Mouse (Mus musculus) midbrain, embryonic 14.5 days (tissue): ENCODE measurements around the gene Trank1. TPM values are rescaled to one million over a fixed set of nuclear protein-coding genes. Genes with fewer than 3 reads are reported as not detected.
A peak's percentile ranks its signal among the peaks of the same experiment; 100 is the strongest.

Source experiments
- ATAC-seq: fragments of 200-750 bp; cut with Nextera tagmentation; 2 replicates; pipeline ENCODE4 v1.8.0; 2017; ENCODE audit warnings: moderate number of reproducible peaks, moderate library complexity; ENCODE audit not compliant: low FRiP score, low TSS enrichment
- DNase-seq: peaks from one replicate; pipeline ENCODE4 v3.0.0-alpha.2; 2015
- H3K27ac ChIP-seq: fragments of 300-500 bp; sonication (generic); replicated peaks from 2 replicates; pipeline ENCODE4 v1.5.1; 2014; ENCODE audit warnings: mild to moderate bottlenecking, low read depth, low read length, moderate library complexity
- H3K27me3 ChIP-seq: fragments of 300-500 bp; sonication (generic); 2 replicates; pipeline ENCODE4 v1.6.1; 2014; ENCODE audit warnings: low read length, control low read depth, mixed read lengths; ENCODE audit not compliant: control insufficient read depth, insufficient read depth
- H3K36me3 ChIP-seq: fragments of 300-500 bp; sonication (generic); 2 replicates; pipeline ENCODE4 v1.6.1; 2014; ENCODE audit warnings: low read length, control low read depth; ENCODE audit not compliant: control insufficient read depth, insufficient read depth
- H3K4me1 ChIP-seq: fragments of 300-500 bp; sonication (generic); 2 replicates; pipeline ENCODE4 v1.6.1; 2014; ENCODE audit warnings: mild to moderate bottlenecking, antibody characterized with exemption, low read length, control low read depth; ENCODE audit not compliant: control insufficient read depth, insufficient read depth
- H3K4me2 ChIP-seq: fragments of 300-500 bp; sonication (generic); 2 replicates; pipeline ENCODE4 v1.6.1; 2014; ENCODE audit warnings: mild to moderate bottlenecking, low read length, moderate library complexity
- H3K4me3 ChIP-seq: fragments of 300-500 bp; sonication (generic); replicated peaks from 2 replicates; pipeline ENCODE4 v1.5.1; 2014; ENCODE audit warnings: low read depth, low read length
- H3K9ac ChIP-seq: fragments of 300-500 bp; sonication (generic); replicated peaks from 2 replicates; pipeline ENCODE4 v1.6.1; 2014; ENCODE audit warnings: mild to moderate bottlenecking, low read length, moderate library complexity
- H3K9me3 ChIP-seq: fragments of 300-500 bp; sonication (generic); 2 replicates; pipeline ENCODE4 v1.6.1; 2016; ENCODE audit warnings: low read length, control low read depth, mixed read lengths; ENCODE audit not compliant: control insufficient read depth
- WGBS: fragments of 180-500 bp; shearing (Covaris S2); extraction: QIAGEN DNeasy Blood & Tissue Kit; methylation state at CpG from one replicate; pipeline ENCODE4 v1.1.7; 2014; 5-methylcytosine and 5-hydroxymethylcytosine counted together
- polyA plus RNA-seq: library from polyadenylated mRNA; unstranded; fragments of >200 nt; fragmentation: Nextera tagmentation; extraction: Ambion mirVana; gene quantifications from 2 replicates; pipeline ENCODE4 v1.2.1, GENCODE M21; 2014

Trank1 gene
- polyA plus RNA-seq, 1 experiment from 2014 or later, result 14.2 TPM

GRCm38 (mm10) chr9:111294911-111295310 is 16.6 kb upstream of the Trank1 start:
- Histone ChIP-seq H3K4me3 (no peak overlapping the region), H3K36me3 (no peaks in the 10 kb centered on the region), H3K9ac (no peak overlapping the region), H3K9me3 (no peaks in the 10 kb centered on the region), H3K27me3 (no peaks in the 10 kb centered on the region), H3K4me2 (no peak overlapping the region), H3K4me1 (no peaks in the 10 kb centered on the region), H3K27ac (no peak overlapping the region)
- no peak for DNase-seq
- no peak for ATAC-seq
- WGBS, result 92% methylated on average over 6 of the region's 6 CpGs

GRCm38 (mm10) chr9:111295323-111295722 is 16.2 kb upstream of the Trank1 start:
- DNase-seq, result no peak
- H3K4me3 ChIP-seq, result no peak overlapping the region
- no peaks in the 10 kb centered on the region for H3K27me3 ChIP-seq
- H3K27ac ChIP-seq, result no peak overlapping the region
- no peaks in the 10 kb centered on the region for H3K4me1 ChIP-seq
- H3K9ac ChIP-seq, result no peak overlapping the region
- no peak for ATAC-seq
- no peaks in the 10 kb centered on the region for H3K9me3 ChIP-seq
- 63% methylated on average over 2 of the region's 2 CpGs for whole genome bisulfite sequencing
- H3K36me3 ChIP-seq, result no peaks in the 10 kb centered on the region
- H3K4me2 ChIP-seq, result no peak overlapping the region

DNA sequence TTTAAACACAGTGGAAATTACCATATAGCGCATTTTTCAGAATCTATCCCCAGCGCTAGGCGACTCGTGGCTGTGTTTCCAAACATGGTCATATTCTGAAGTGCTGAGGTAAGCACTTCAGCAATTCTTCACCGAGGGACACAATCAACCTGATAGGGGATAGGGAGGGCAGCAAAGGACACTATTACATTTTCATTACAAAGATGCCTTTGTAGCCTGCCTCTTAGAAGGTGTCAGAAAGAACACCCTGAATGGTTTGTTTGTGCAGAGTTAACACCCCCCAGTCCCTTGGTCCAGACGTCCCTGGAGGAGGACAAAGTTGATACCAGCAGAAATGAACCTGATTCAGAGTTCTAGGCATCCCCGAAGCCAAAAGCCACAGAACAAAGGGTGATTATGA is 15.1 kb upstream of the Trank1 start:
- no peak for ATAC-seq
- H3K27ac ChIP-seq, result no peak overlapping the region

GRCm38 (mm10) chr9:111298606-111299005 is 12.9 kb upstream of the Trank1 start:
- H3K9me3 ChIP-seq, result no peaks in the 10 kb centered on the region
- H3K4me3 ChIP-seq, result no peak overlapping the region
- H3K9ac ChIP-seq, result no peak overlapping the region
- H3K4me1 ChIP-seq, result no peaks in the 10 kb centered on the region
- no peak for ATAC-seq
- H3K4me2 ChIP-seq, result no peak overlapping the region
- H3K27ac ChIP-seq, result no peak overlapping the region
- H3K36me3 ChIP-seq, result no peaks in the 10 kb centered on the region
- DNase-seq, result no peak
- no peaks in the 10 kb centered on the region for H3K27me3 ChIP-seq
- 88% methylated on average over 2 of the region's 2 CpGs for WGBS

More for the DNA sequence above, 15.1 kb upstream of the Trank1 start:
- Histone ChIP-seq H3K4me3 (no peak overlapping the region), H3K36me3 (no peaks in the 10 kb centered on the region), H3K9ac (no peak overlapping the region), H3K27me3 (no peaks in the 10 kb centered on the region), H3K4me2 (no peak overlapping the region), H3K9me3 (no peaks in the 10 kb centered on the region), H3K4me1 (no peaks in the 10 kb centered on the region)
- 77% methylated on average over 7 of the region's 7 CpGs for WGBS
- no peak for DNase-seq

DNA sequence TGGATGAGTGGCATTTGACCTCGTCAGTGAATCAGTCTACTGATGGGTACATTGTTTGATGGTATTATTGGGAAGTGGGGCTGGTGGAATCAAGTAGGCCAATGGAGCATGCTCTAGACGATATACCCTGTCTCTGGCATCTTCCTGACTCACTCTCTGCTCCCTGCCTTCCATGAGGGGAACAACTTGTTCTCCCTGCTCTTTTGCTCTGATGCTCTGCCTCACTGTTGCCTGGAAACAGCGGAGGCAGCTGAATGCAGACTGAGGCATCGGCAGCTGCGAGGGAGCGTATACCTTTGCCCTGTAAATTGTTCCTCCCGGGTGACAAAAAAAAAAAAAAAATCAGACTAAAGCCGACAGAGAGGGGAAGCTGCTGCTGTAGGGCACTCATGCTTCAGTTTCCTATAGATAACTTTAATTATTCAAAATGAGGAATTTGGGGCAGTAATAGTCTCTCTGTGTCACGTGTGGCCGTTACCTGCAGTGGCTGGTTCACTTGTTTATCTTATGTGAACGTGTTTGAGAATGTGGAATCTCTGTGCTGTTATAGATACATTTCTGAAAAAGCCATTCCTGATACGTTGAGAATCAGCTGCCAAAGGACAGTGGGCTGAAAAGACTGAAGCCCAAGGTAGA is 9.2 kb upstream of the Trank1 start:
- H3K4me1 ChIP-seq, result no peaks in the 10 kb centered on the region
- H3K9ac ChIP-seq, result no peak overlapping the region
- no peak overlapping the region for H3K4me2 ChIP-seq
- no peak overlapping the region for H3K4me3 ChIP-seq
- peak; percentile 45 for DNase-seq
- no peaks in the 10 kb centered on the region for H3K27me3 ChIP-seq
- no peaks in the 10 kb centered on the region for H3K9me3 ChIP-seq
- no peak overlapping the region for H3K27ac ChIP-seq
- H3K36me3 ChIP-seq, result no peaks in the 10 kb centered on the region
- no peak for ATAC-seq
- WGBS, result 48% methylated on average over 12 of the region's 12 CpGs

DNA sequence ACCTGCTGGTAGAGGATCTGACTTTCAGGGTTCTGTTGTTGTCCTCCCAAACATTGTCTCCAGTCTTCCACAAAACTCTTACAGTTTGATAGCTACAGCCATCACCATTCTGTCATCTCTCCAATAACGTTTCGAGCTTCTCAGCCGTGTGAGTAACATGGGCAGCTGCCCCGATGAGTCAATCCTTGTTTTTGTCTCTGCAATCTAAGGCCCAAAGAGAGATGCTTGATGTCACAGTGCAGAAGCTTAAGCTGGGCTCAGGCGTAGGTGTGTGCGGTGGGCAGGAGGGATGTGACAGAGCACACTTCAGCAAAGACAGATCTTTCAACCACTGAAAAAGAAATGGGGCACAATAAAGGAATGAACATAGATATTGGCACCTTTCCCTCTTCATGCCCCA is 7.5 kb upstream of the Trank1 start:
- Histone ChIP-seq H3K4me2 (no peak overlapping the region), H3K27me3 (no peaks in the 10 kb centered on the region), H3K27ac (no peak overlapping the region), H3K4me1 (no peaks in the 10 kb centered on the region), H3K4me3 (no peak overlapping the region), H3K36me3 (no peaks in the 10 kb centered on the region), H3K9me3 (no peaks in the 10 kb centered on the region), H3K9ac (no peak overlapping the region)
- 90% methylated on average over 6 of the region's 6 CpGs for WGBS
- DNase-seq (no peak), ATAC-seq (no peak)

DNA sequence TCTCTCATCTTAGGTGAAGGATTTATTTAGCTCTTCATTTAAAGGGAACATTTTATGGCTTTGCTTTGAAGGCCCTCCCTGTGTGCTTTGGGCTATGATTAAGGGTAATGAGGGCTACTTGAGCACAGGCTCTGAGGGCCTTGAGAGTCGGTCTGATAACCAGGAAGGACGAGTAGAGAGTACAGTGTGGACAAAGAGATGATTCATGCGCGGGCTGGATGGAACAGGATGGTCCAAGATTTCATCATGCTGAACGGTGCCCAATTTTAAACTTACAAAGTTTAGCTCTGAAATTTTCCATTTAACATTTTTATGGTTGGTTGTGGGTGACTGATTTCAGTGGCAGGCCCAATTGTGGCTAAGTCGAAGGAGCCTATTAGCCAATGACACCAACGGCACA is 5.4 kb upstream of the Trank1 start:
- ATAC-seq, result no peak
- WGBS, result 89% methylated on average over 7 of the region's 7 CpGs

GRCm38 (mm10) chr9:111311843-111312441 is 403 bp downstream of the Trank1 start:
- H3K27me3 ChIP-seq, result peaks cover 50% of the 10 kb centered on the region
- no peak for ATAC-seq
- peak; percentile 61 for DNase-seq

More for the DNA sequence above, 5.4 kb upstream of the Trank1 start:
- Histone ChIP-seq H3K9ac (no peak overlapping the region), H3K4me2 (no peak overlapping the region), H3K27ac (no peak overlapping the region), H3K4me3 (no peak overlapping the region), H3K36me3 (no peaks in the 10 kb centered on the region), H3K9me3 (no peaks in the 10 kb centered on the region), H3K27me3 (peaks cover 18% of the 10 kb centered on the region), H3K4me1 (0 out of 2 replicates have a peak, but pooled peaks cover 2% of the 10 kb centered on the region)
- no peak for DNase-seq

More at GRCm38 (mm10) chr9:111311843-111312441, 403 bp downstream of the Trank1 start:
- Histone ChIP-seq H3K36me3 (no peaks in the 10 kb centered on the region), H3K9me3 (0 out of 2 replicates have a peak, but pooled peaks cover 6% of the 10 kb centered on the region), H3K27ac (no peak overlapping the region), H3K4me3 (peak overlapping the region; percentile 54), H3K9ac (peak overlapping the region; percentile 62), H3K4me1 (0 out of 2 replicates have a peak, but pooled peaks cover 6% of the 10 kb centered on the region), H3K4me2 (peak overlapping the region; percentile 95)
- WGBS, result under 1% methylated on average over 76 of the region's 98 CpGs
